Mouse (Mus musculus): ENCODE results near the gene Olfr56. TPM values are rescaled to one million over a fixed set of nuclear protein-coding genes. Genes with fewer than 3 reads are reported as not detected.
"Not testable (repeated sequence)": the region's sequence is repeated elsewhere in the genome, so short reads cannot be mapped to it uniquely, and the experiment has no call there.

Olfr56 gene
- polyA plus RNA-seq, 1 experiment from 2014 or later = not detected

DNA sequence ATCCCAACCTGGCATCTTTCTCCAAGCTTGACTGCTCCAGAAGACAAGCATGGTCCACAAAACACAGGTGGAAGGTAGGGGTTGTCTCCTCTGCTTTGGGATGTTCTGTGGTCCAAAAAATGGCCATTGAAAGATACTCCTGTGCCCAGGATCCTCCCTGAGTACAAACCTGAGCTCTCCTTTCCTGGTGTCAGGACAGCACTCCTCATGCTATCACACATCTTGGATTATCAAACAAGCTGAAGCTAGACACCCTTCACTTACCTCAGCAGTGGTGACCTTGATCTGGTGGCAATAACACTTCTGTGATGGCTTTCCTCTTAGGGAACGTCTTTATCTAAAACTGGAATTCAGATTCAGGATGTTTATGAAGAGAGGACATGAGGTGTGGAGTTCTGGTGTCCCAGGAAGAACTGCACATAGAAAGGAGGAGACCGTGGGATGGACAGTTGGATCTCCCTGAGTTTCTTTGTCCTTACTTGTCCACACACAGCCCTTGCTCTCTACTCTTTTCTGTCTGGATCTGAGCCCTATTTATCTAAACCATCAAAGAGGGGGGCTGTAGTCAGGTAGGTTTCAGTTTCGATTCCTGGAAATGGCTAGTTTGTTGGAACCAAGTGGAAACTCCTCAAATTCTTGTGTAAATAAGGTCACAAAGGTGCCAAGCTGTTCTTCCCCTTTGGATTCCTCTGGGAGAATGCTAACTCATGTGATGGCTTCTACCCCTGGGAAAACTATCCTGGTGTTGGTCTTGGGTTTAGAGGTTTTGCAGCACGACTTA is 13.2 kb downstream of the Olfr56 start, which contains the start of gene Gm12185:
Gm12185 (minus strand) TSS at position 487 of the 781 bp plus-strand sequence.
- not testable (repeated sequence) for ATAC-seq (ENCODE audit: low FRiP score); H3K36me3 ChIP-seq; H3K4me2 ChIP-seq; H3K9me3 ChIP-seq (replicated peaks); H3K4me3 ChIP-seq (replicated peaks); H3K27ac ChIP-seq (replicated peaks); H3K9ac ChIP-seq (replicated peaks); H3K27me3 ChIP-seq (replicated peaks); H3K4me1 ChIP-seq
- WGBS = 75% methylated on average over 4 of the region's 4 CpGs

DNA sequence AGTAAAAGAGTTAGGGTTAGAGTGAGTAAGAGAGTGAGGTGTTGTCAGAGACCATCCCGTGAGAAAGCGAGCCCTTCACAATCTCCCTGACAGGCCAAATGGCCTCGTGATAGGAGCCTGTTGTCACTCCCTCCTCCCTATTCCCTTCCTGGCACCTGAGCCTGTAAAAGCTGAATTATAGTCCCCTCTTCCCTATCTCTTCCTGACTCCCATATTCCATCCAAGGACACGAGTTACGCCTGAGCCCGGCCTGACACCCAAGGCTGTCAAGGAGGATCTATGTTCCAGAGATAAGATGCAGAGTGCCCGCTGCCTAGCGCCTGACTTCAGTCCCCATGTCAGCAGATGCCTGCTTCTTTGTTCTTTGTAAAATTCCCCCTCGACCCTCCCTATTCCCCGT is 14.6 kb downstream of the Olfr56 start:
- H3K27ac ChIP-seq (replicated peaks); H3K27me3 ChIP-seq (replicated peaks); H3K4me3 ChIP-seq (replicated peaks); H3K9me3 ChIP-seq (replicated peaks); H3K9ac ChIP-seq (replicated peaks); ATAC-seq (ENCODE audit: low FRiP score); H3K36me3 ChIP-seq; H3K4me2 ChIP-seq; H3K4me1 ChIP-seq: not testable (repeated sequence)
- 55% methylated on average over 10 of the region's 10 CpGs for WGBS

DNA sequence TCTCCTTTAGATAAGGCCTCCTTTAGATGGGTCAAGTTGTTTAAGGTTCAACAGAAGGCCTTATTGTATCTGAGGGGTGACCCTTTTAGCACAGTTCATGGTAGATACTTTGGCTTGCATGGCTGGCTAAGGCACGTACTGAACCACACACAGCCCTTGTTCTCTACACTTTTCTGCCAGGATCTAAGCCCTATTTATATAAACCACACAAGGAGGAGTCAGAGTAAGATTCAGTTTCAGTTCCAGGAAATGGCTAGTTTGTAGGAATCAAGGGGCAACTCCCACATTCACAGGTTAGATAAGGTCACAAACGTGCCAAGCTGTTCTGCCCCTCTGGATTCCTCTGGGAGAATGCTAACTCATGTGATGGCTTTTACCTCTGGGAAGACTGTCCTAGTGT is 15.3 kb downstream of the Olfr56 start, which contains the start of gene Tgtp1:
Tgtp1 (minus strand) TSS at position 155 of the 400 bp plus-strand sequence.
- 73% methylated on average over 2 of the region's 2 CpGs for WGBS
- H3K36me3 ChIP-seq; H3K27ac ChIP-seq (replicated peaks); ATAC-seq (ENCODE audit: low FRiP score); H3K4me1 ChIP-seq; H3K27me3 ChIP-seq (replicated peaks); H3K4me2 ChIP-seq; H3K9me3 ChIP-seq (replicated peaks); H3K4me3 ChIP-seq (replicated peaks); H3K9ac ChIP-seq (replicated peaks): not testable (repeated sequence)

DNA sequence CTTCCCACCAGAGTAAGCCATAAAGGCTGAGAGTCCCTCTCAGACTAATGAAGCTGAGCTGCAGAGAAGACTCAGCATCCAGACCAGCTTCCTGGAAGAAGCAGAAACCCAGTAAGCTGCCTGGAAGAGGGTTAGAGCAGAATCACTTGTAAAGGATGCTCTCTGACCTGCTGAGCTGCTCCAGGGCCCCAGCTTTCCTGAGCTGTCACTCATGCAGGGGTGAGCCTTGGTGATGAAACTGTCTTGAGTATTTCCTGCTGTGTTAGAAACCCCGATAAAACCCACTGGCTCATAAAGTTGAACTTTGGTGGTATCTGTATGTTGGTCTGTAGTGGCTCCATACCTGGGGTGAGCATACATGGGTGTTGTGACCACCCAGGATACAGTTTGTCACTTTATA is 21.7 kb downstream of the Olfr56 start:
- not testable (repeated sequence) for H3K36me3 ChIP-seq; ATAC-seq (ENCODE audit: low FRiP score); H3K4me3 ChIP-seq (replicated peaks); H3K9ac ChIP-seq (replicated peaks); H3K27ac ChIP-seq (replicated peaks); H3K4me1 ChIP-seq; H3K27me3 ChIP-seq (replicated peaks); H3K9me3 ChIP-seq (replicated peaks); H3K4me2 ChIP-seq
- 80% methylated on average over 1 of the region's 1 CpGs for WGBS

DNA sequence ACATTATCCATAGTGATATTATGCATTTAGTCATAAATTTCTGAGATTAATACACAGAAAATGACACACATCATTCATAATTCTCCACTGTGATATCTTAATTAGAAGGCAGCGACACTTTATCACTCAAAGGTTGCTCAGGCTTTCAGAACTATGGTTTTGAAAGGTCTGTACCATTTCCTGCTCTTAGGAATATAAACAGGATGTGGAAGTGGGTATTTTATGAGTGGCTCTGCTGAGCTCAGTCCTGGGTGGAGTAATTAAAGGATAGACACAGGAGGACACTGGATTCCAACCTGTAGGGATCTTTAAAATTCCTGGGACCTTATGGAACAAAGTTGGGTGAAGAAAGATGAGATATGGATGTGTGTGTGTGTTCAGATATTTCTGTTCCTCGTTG is 27.6 kb downstream of the Olfr56 start:
- not testable (repeated sequence) for ATAC-seq (ENCODE audit: low FRiP score); H3K4me3 ChIP-seq (replicated peaks); H3K9me3 ChIP-seq (replicated peaks); H3K27me3 ChIP-seq (replicated peaks); H3K4me1 ChIP-seq; H3K4me2 ChIP-seq; H3K27ac ChIP-seq (replicated peaks); H3K9ac ChIP-seq (replicated peaks); H3K36me3 ChIP-seq
- 69% methylated on average over 2 of the region's 2 CpGs for WGBS

DNA sequence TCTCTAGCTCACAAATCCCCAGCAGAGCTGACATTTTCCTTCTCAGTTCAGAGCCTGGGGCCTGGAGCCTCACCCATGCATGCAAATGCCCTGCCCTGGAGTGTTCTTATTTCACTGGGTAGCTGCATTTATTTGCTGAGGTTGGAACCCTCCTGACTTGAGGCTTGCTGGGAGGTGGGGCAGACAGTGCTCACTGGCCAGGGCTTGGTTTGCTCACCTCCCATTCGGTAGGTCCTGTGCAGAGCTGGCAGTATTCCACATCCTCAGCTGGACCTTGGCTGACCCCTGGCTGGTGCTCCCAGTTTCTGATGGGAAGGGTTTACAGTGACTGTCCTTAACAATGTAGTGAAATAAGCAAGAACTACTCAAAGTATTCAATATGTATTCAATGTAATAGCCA is 28.1 kb downstream of the Olfr56 start:
- H3K27ac ChIP-seq (replicated peaks); H3K9ac ChIP-seq (replicated peaks); H3K4me2 ChIP-seq; H3K9me3 ChIP-seq (replicated peaks); ATAC-seq (ENCODE audit: low FRiP score); H3K4me3 ChIP-seq (replicated peaks); H3K27me3 ChIP-seq (replicated peaks); H3K36me3 ChIP-seq; H3K4me1 ChIP-seq: not testable (repeated sequence)
- 58% methylated on average over 1 of the region's 1 CpGs for WGBS

DNA sequence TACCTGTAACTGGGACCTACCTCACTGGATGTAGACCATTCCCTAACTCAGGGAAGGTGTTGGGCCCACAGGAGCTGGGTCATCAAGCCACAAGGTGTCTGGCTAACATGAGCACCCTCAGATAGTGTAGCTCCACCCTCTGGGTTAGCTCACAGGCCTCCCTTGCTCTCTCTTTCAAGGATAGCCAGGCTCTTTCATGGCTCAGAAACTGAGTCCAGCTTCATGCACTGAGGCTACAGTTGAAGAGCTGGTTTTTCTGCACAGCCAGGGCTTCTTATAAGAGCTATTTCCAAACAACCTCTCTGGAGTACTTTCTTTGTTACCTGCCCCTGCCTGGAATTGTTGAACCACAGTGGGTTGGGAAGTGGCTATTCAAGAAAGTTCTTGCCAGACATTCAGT is 33.4 kb downstream of the Olfr56 start:
- not testable (repeated sequence) for H3K9me3 ChIP-seq (replicated peaks); ATAC-seq (ENCODE audit: low FRiP score); H3K4me1 ChIP-seq; H3K27me3 ChIP-seq (replicated peaks); H3K36me3 ChIP-seq; H3K27ac ChIP-seq (replicated peaks); H3K4me3 ChIP-seq (replicated peaks); H3K4me2 ChIP-seq; H3K9ac ChIP-seq (replicated peaks)

DNA sequence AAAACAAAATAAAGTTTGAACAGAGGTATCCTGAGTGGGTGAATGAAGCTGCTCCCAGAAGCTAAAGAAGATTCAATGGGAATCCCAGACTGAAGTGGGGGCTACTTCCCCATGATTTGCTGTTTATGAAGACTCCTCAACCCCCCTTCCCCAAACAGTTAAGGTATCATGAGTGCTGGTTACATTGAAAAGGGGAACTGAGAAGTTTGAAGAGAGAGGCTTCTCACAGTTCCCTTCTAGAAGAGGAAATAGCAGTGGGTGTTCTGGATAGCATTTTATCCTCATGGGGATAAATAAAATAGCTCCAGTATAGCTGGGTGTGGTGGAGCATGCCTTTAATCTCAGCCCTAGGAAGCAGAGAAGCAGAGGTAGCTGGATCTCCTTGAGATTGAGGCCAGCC is 71.4 kb downstream of the Olfr56 start:
- H3K9ac ChIP-seq (replicated peaks); H3K27ac ChIP-seq (replicated peaks); H3K36me3 ChIP-seq; H3K9me3 ChIP-seq (replicated peaks); H3K27me3 ChIP-seq (replicated peaks); H3K4me2 ChIP-seq; H3K4me3 ChIP-seq (replicated peaks); ATAC-seq (ENCODE audit: low FRiP score); H3K4me1 ChIP-seq: not testable (repeated sequence)

DNA sequence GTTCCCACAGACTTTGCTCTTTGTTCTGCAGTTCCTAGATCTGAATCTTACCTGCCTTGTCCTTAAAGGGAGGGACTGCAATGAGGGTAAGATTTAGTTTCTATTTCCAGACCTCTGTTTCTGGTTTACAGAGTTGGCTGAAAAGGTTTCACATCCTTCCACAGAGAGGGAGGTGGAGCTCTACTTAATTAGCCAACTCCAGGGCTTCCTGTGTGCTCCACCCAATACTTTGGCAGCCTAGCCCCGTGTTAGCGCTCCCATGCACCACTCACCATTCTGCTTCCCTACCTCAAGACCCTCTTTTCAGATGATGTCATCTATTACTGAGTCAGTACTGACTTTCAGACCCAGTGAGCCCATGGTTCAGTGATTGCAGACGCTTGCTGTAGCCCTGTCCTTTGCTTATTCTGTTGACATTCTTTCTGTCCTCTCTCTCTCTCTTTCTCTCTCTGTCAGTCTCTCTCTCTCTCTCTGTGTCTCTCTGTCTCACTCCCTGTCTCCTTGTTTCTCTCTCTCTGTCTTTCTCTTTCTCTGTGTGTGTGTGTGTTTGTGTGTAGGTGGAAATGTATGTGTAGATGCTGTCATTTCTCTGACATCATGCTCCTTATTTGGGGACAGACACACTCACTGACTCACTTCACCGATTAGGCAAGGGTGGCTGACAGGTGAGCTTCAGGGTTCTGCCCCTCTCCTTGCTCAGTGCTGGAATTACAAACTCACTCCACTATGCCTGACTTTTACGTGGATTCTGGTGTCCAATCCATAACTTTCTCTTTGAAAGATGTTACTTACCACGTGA is 72.6 kb downstream of the Olfr56 start, which contains the start of gene 9930111J21Rik2:
9930111J21Rik2 (minus strand) TSS at position 150 of the 799 bp plus-strand sequence.
- not testable (repeated sequence) for H3K4me2 ChIP-seq; ATAC-seq (ENCODE audit: low FRiP score); H3K36me3 ChIP-seq; H3K4me3 ChIP-seq (replicated peaks); H3K27me3 ChIP-seq (replicated peaks); H3K9me3 ChIP-seq (replicated peaks); H3K9ac ChIP-seq (replicated peaks); H3K27ac ChIP-seq (replicated peaks); H3K4me1 ChIP-seq
- 100% methylated on average over 1 of the region's 6 CpGs for WGBS

DNA sequence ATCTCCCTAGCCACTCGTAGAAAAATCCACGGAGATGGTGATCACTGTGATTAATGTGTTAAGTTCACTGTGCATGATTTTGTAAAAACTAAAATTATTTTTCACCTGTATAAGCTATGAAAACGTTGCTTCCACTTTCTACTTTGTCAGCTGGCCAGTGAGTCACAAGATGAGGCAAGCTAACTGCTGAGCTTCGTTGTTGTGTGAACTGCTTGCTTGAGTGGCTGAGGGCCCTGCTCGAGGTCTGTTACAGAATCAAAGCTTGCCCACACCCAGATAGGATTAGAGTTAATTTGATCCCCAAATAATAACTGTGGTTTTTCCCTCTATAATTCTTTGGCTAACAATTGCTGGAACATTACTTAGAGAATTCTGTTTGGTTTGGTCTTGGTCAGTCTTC is 73.2 kb downstream of the Olfr56 start:
- not testable (repeated sequence) for H3K27ac ChIP-seq (replicated peaks); H3K9ac ChIP-seq (replicated peaks); H3K9me3 ChIP-seq (replicated peaks); H3K27me3 ChIP-seq (replicated peaks); ATAC-seq (ENCODE audit: low FRiP score); H3K4me3 ChIP-seq (replicated peaks); H3K4me1 ChIP-seq; H3K36me3 ChIP-seq; H3K4me2 ChIP-seq
- WGBS = no CpG with 5 or more reads among the region's 5 CpGs

DNA sequence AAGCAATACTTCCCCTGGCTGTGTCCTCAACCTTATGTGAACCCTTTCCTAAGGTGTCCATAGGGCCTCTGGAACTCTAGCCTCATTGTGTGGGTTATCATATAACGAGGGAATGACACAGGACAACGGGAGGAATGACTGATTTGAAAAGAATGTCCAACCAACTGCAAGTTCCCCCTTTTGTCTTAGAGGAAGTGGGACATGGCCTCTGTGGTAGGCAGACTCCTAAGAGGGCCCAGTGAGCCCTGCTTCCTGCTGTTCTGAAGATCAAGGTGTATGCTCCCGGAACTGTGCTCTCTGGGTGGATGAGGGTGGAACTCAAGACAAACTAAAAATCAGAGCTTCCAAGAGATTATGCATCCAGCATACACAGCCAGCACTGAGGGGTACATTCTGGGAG is 81.4 kb downstream of the Olfr56 start:
- not testable (repeated sequence) for ATAC-seq (ENCODE audit: low FRiP score); H3K9me3 ChIP-seq (replicated peaks); H3K36me3 ChIP-seq; H3K27ac ChIP-seq (replicated peaks); H3K9ac ChIP-seq (replicated peaks); H3K4me3 ChIP-seq (replicated peaks); H3K27me3 ChIP-seq (replicated peaks); H3K4me2 ChIP-seq; H3K4me1 ChIP-seq
- WGBS = 69% methylated on average over 2 of the region's 3 CpGs

DNA sequence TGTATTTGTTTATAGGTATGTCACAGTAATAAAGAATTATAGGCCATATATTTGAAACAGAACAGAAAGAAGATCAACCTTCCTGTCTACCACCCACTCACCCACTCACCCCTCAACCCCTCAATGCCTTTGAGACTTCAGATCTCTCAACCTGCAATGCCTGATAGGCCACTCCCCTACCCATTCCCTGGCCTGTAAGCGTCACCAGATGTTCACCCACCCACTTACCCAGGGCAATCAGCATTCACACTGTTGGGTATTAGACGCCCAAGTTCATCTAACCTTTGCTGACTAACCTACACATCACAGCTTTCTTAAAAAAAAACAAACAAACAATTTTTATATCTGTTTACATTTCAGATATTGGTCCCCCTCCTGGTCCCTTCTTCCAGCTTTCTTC is 83.2 kb downstream of the Olfr56 start:
- not testable (repeated sequence) for H3K4me1 ChIP-seq; H3K4me3 ChIP-seq (replicated peaks); H3K27me3 ChIP-seq (replicated peaks); H3K9ac ChIP-seq (replicated peaks); H3K9me3 ChIP-seq (replicated peaks); H3K36me3 ChIP-seq; H3K27ac ChIP-seq (replicated peaks); ATAC-seq (ENCODE audit: low FRiP score); H3K4me2 ChIP-seq
- 81% methylated on average over 2 of the region's 2 CpGs for WGBS
